23 mouse cellular contexts compared by ENCODE assay signal in the genomic region with DNA sequence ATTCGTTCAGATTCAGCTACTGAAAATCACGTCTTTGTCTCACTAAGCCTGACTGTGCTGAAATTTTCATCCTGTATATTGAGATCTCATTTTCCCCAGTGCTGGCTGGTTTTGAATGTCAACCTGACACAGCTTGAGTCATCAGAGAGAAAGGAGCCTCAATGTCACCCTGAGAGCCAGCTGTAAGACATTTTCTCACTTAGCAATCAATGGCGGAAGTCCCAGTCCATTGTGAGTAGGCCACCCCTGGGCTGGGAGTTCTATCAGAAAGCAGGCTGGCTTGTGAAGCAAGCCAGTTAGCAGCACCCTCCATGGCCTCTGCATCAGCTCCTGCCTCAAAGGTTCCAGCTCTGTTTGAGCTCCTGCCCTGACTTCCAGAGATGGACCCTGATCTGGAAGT. TPM values are rescaled to one million over a fixed set of nuclear protein-coding genes. Genes with fewer than 3 reads are reported as not detected.
"Had no signal": no experiment of that assay in that cellular context is flagged by ENCODE, and none has a peak within 500 bp of the region (broad histone marks: within the 10 kb centered on the region; RNA-seq: fewer than 3 reads in every experiment).

No protein-coding gene starts in this region.

- H3K36me3 ChIP-seq: kidney, embryonic 15.5 days; limb, embryonic 10.5 days; limb, embryonic 13.5 days; liver, embryonic 12.5 days; liver, embryonic 15.5 days; lung, embryonic 15.5 days; midbrain, embryonic 10.5 days; midbrain, embryonic 13.5 days; neural tube, embryonic 13.5 days; stomach, embryonic 15.5 days had no signal

- H3K4me1 ChIP-seq: liver, embryonic 15.5 days; megakaryocyte, embryonic 14.5 days; midbrain, embryonic 13.5 days; neural tube, embryonic 13.5 days; stomach, embryonic 15.5 days had no signal

- H3K9ac ChIP-seq: kidney, embryonic 15.5 days; limb, embryonic 13.5 days; liver, embryonic 12.5 days; liver, embryonic 15.5 days; lung, embryonic 15.5 days; midbrain, embryonic 13.5 days; neural tube, embryonic 13.5 days; stomach, embryonic 15.5 days had no signal

- H3K4me3 ChIP-seq: kidney, embryonic 15.5 days; limb, embryonic 10.5 days; limb, embryonic 13.5 days; liver, embryonic 12.5 days; liver, embryonic 15.5 days; lung, embryonic 15.5 days; megakaryocyte, embryonic 14.5 days; midbrain, embryonic 10.5 days; midbrain, embryonic 13.5 days; myocyte; neural tube, embryonic 13.5 days; stomach, embryonic 15.5 days had no signal

- H3K9me3 ChIP-seq: kidney, embryonic 15.5 days; limb, embryonic 10.5 days; limb, embryonic 13.5 days; liver, embryonic 12.5 days; liver, embryonic 15.5 days; lung, embryonic 15.5 days; megakaryocyte, embryonic 14.5 days; midbrain, embryonic 10.5 days; midbrain, embryonic 13.5 days; neural tube, embryonic 13.5 days; stomach, embryonic 15.5 days had no signal

- ATAC-seq: liver, embryonic 12.5 days; midbrain, embryonic 13.5 days; midbrain, embryonic 16.5 days had no signal

- H3K27me3 ChIP-seq: kidney, embryonic 15.5 days; limb, embryonic 13.5 days; liver, embryonic 15.5 days; lung, embryonic 15.5 days; midbrain, embryonic 13.5 days; neural tube, embryonic 13.5 days; stomach, embryonic 15.5 days had no signal

- DNase-seq: kidney, postnatal 10 days; kidney, postnatal 4 days; liver; lung, adult 18-20 months; lung, postnatal 10 days; lung, postnatal 36 days; retina, postnatal 1 day; right cerebral cortex, postnatal 25 days; spleen, adult 18-20 months; thymus, postnatal 25 days had no signal

- H3K4me2 ChIP-seq: kidney, embryonic 15.5 days; limb, embryonic 13.5 days; liver, embryonic 12.5 days; liver, embryonic 15.5 days; lung, embryonic 15.5 days; midbrain, embryonic 13.5 days; neural tube, embryonic 13.5 days; stomach, embryonic 15.5 days had no signal

- H3K27ac ChIP-seq: kidney, embryonic 15.5 days; limb, embryonic 10.5 days; limb, embryonic 13.5 days; liver, embryonic 12.5 days; liver, embryonic 15.5 days; lung, embryonic 15.5 days; midbrain, embryonic 10.5 days; midbrain, embryonic 13.5 days; neural tube, embryonic 13.5 days; stomach, embryonic 15.5 days had no signal

RNA-seq across cellular contexts. Expression of a gene that starts 13.6 kb away (rescaled TPM):
- polyA plus RNA-seq: lung, embryonic 15.5 days had no signal
